In the genomic region with DNA sequence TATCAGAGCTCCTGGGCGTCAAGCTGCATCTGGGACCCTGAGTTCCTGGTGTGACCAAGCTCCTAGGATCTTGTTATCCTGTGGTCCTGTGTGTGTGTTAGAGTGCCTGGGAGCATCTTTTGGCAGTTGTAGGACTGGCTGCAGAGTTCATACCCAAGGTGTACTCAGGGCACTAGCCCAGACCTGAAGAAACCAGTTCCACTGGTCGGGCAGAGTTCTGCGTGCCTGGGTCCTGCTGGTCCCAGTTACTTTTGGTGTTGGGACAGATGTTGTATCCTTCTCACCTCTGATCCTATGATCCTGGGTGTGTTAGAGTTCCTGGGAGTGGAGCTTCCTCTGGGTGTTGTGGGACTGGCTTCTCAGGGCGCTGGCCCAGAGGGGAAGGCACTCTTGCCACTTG, we compare ENCODE assay signal across 28 mouse cellular contexts. TPM values are rescaled to one million over a fixed set of nuclear protein-coding genes. Genes with fewer than 3 reads are reported as not detected.
"Had no signal": no experiment of that assay in that cellular context is flagged by ENCODE, and none has a peak within 500 bp of the region (broad histone marks: within the 10 kb centered on the region; RNA-seq: fewer than 3 reads in every experiment).

No protein-coding gene starts in this region.

- H3K4me1 ChIP-seq: intestine, embryonic 15.5 days; kidney, embryonic 15.5 days; limb, embryonic 12.5 days; limb, embryonic 15.5 days; midbrain, embryonic 10.5 days; midbrain, embryonic 13.5 days; neural tube, embryonic 13.5 days had no signal

- H3K27ac ChIP-seq: intestine, embryonic 15.5 days; kidney, embryonic 15.5 days; left cerebral cortex, adult 2 months; limb, embryonic 12.5 days; limb, embryonic 15.5 days; liver, embryonic 14.5 days; midbrain, embryonic 10.5 days; midbrain, embryonic 13.5 days; neural tube, embryonic 13.5 days; stomach, postnatal 0 days had no signal

- H3K4me3 ChIP-seq: intestine, embryonic 15.5 days; kidney, embryonic 15.5 days; left cerebral cortex, adult 2 months; limb, embryonic 12.5 days; limb, embryonic 15.5 days; megakaryocyte, embryonic 14.5 days; midbrain, embryonic 10.5 days; midbrain, embryonic 13.5 days; myocyte; neural tube, embryonic 13.5 days had no signal

- H3K27me3 ChIP-seq: intestine, embryonic 15.5 days; kidney, embryonic 15.5 days; limb, embryonic 12.5 days; limb, embryonic 15.5 days; megakaryocyte, embryonic 14.5 days; midbrain, embryonic 13.5 days; neural tube, embryonic 13.5 days had no signal

- DNase-seq: kidney, adult 11 months; kidney, adult 8-10 months; kidney, postnatal 10 days; kidney, postnatal 36 days; layer of hippocampus, postnatal 36 days; left cerebral cortex, postnatal 4 days; liver, postnatal 0 days; lung, embryonic 14.5 days; lung, postnatal 10 days; lung, postnatal 36 days; retina, postnatal 1 day; thymus, adult 2 months; thymus, postnatal 14 days; thymus, postnatal 4 days had no signal

RNA-seq across cellular contexts. Expression of a gene that starts 55.5 kb away (rescaled TPM):
- polyA plus RNA-seq: small intestine, adult 2 months; spleen, adult 2 months had no signal
